Mouse (Mus musculus) G1E (cell line): ENCODE measurements around the gene Plbd2.

Source experiments
- CTCF ChIP-seq: IDR thresholded peaks from 2 replicates; pipeline ENCODE4 v1.5.1; 2012; ENCODE audit warnings: low read depth, low read length, inconsistent platforms, mixed read lengths
- GATA1 ChIP-seq: IDR thresholded peaks from 2 replicates; pipeline ENCODE4 v1.6.1; 2012; ENCODE audit warnings: borderline replicate concordance, low read length, inconsistent platforms, mixed read lengths
- GATA2 ChIP-seq: IDR thresholded peaks from 2 replicates; pipeline ENCODE4 v1.6.1; 2012; ENCODE audit warnings: low read depth, low read length, inconsistent platforms, borderline replicate concordance
- TAL1 ChIP-seq: conservative IDR thresholded peaks from 2 replicates; pipeline ENCODE4 v1.6.1; 2012; ENCODE audit warnings: low read depth, low read length, inconsistent platforms, mixed read lengths

GRCm38 (mm10) chr5:120515451-120515850 is 12.0 kb upstream of the Plbd2 start:
- TF ChIP-seq CTCF (no peak), GATA1 (no peak), GATA2 (no peak), TAL1 (no peak)
